Mouse (Mus musculus): ENCODE results near the gene Zcchc7.

Zcchc7 gene

GRCm38 (mm10) chr4:44755553-44756133, at the start of gene Zcchc7:
Gene Zcchc7, plus strand, starts transcription at chr4:44755877.
- no peak for DNase-seq (ENCODE audit: low spot score in 2 of 2)

DNA sequence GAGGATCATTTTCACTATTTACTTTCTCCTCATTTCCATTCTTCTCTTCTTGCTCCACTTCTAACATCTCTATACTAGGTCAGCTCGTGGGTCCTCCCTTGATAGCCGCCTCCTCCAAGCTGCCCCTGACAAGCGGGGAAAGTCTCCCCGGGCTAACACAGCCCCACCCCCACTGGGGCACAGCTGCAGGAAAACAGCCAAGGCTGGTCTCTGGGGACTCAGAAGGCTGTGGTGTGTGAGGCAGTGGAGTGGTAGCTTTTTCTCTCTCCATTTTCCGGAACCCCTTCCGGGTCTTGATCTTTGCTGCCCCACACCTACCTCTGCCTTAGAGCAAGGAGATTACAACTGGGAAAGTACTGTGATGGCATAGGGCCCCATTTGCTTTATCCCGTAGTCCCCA, 49.7 kb upstream of the Zcchc7 start:
- no peak for DNase-seq (ENCODE audit: low spot score in 2 of 2)

GRCm38 (mm10) chr4:44706865-44707264, 48.8 kb upstream of the Zcchc7 start:
- no peak for DNase-seq (ENCODE audit: low spot score in 2 of 2)

GRCm38 (mm10) chr4:44708311-44708710, 47.4 kb upstream of the Zcchc7 start:
- no peak for DNase-seq (ENCODE audit: low spot score in 2 of 2)

GRCm38 (mm10) chr4:44709091-44709695, 46.5 kb upstream of the Zcchc7 start:
- no peak for DNase-seq (ENCODE audit: low spot score in 2 of 2)

DNA sequence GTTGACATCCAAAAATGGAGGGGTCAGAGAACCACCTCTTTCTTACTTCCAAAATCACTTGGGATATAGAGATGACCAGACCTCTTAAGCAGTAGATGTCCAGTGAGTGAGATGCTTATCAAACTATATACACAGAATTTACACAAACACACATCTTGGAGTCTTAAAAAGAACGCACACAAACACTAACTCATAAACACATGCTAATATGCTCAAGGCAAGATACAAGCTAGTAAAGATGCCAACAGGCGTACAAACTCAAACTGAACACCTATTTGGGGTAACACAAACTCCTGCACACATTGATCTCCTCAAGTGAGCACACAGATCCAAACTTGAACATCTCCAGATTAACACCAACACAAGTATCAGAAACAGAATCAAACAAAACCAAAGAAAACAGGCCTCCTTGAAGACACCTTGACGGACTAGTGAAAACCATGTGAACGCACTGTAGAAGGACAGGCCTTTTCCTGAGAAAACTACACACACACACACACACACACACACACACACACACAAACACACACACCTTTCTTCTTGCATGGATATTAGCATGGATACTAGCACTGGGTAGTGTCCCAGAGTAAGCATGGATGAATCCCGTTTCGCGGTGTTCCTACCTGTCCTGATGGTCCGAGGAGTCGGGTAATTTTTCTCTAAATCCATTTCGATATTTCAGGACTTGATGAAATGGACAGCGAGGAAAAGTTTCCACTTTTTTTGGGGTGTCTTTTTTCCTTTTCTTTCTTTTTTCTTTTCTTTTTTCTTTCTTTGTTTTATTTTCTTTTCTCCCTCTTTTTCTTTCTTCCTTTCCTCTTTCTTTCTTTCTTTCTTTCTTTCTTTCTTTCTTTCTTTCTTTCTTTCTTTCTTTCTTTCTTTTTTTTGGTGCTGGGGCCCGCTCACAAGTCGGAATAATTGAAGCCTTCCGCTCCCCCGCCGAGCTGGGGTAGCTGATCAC, 45.7 kb upstream of the Zcchc7 start, which contains the start of gene Pax5:
Gene Pax5 (minus strand): TSS at position 748 of the 961 bp plus-strand sequence.
- no peak for DNase-seq (ENCODE audit: low spot score in 2 of 2)

GRCm38 (mm10) chr4:44710701-44711097, 45.0 kb upstream of the Zcchc7 start:
- DNase-seq (ENCODE audit: low spot score in 2 of 2) = no peak

DNA sequence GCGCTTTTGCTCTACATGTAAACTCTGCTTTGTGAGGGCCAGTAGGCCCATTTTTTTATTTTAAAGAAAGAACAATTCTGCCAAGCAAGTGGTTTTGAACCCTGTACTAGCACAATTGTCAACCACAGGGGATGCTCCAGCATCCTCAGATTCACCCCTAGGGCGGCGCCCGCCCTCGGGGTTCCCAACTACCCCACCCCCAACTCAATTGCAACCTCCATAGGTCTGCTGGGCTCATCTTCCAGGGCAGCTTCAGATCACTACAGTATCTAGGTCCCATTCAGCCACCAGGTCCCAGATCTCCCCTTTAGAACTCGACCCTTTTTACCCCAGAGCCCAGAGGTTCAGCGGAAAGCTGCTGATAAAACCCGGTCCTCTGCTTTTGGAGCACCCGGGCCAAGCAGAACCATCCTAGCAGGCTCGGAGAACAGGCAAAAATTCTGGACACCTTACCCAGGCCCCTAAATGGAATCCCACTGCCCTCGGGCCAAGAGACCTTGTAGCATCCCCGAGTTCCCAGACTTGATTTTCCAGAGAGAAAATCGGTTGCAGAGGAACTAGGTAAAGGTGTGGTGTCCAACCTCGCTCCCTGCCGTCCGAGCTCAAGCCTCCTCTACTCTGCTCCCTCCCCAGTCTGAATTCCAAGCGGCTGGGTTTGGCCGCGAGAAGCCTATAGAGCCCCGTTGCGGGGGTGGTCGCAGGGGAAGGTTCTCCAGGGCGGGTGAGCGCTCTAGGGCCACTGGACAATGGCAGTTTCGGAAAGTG, 44.4 kb upstream of the Zcchc7 start:
- no peak for DNase-seq (ENCODE audit: low spot score in 2 of 2)

DNA sequence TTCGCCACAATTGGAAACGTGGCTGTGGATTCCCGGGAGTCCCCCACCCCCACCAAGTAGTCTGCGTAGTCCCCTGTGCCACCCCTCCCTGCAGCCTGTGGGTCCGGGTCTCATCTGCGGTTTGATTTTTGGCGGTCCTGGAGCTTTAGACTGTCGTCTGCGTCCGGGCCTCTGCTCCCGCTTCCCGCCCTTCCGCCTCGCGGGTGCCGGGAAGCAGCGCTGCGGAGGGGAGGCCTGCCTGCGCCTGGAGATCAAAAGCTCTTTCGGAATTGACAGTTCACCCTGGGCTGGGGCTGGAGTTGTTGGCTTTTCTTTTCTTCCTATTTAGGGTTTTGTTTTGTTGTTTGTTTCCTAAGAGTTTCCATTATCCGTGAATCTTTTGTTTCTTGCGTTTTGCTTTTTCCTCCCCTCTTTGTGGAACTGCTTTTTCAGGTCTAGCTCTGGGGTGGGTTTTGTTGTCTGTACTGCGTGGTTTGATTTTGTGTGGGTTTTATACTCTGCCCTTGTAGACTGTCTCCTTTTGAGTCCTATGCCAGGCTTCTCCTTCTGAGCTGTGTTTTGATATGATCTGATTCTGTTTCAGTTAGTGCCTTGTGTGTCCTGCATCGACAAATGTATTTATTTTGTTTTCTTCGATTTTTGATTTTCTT, 43.5 kb upstream of the Zcchc7 start:
- DNase-seq (ENCODE audit: low spot score in 2 of 2) = peak in 1 of 2 experiments; percentile 23

- peak in 1 of 2 experiments; percentile 16 for DNase-seq (ENCODE audit: low spot score in 2 of 2)
Measured at GRCm38 (mm10) chr4:44712786-44713553, 42.7 kb upstream of the Zcchc7 start.

GRCm38 (mm10) chr4:44713554-44714051, 42.1 kb upstream of the Zcchc7 start:
- no peak for DNase-seq (ENCODE audit: low spot score in 2 of 2)

- no peak for DNase-seq (ENCODE audit: low spot score in 2 of 2)
Measured at GRCm38 (mm10) chr4:44714111-44714621, 41.5 kb upstream of the Zcchc7 start.

DNA sequence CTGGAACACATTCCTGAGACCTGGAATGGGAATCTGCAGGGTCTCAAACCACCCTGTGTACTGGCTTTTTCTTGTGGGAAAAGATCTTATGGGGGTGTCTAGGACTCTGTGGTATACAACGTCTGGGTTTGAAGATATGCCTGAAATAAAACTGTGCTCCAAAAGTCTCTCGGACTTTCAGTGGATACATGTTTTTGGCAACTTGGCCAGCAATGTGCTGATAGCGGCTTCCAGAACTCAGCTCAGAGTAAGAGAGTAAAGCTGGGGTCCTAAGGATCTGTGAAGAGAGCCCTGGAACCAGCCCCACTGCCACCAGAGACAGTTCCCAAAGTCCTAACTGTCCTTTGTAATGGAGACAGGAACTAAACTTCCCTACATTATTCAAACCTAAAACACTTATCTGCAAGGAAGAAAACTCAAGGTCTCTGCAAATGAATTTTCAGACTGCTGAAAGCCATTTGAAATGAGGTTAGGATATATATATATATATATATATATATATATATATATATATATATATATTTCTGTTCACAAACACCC, 40.0 kb upstream of the Zcchc7 start:
- no peak for DNase-seq (ENCODE audit: low spot score in 2 of 2)

GRCm38 (mm10) chr4:44716391-44716790, 39.3 kb upstream of the Zcchc7 start:
- no peak for DNase-seq (ENCODE audit: low spot score in 2 of 2)

- no peak for DNase-seq (ENCODE audit: low spot score in 2 of 2)
Measured at GRCm38 (mm10) chr4:44717676-44718075, 38.0 kb upstream of the Zcchc7 start.

GRCm38 (mm10) chr4:44720046-44720445, 35.6 kb upstream of the Zcchc7 start:
- DNase-seq (ENCODE audit: low spot score in 2 of 2) = no peak

DNA sequence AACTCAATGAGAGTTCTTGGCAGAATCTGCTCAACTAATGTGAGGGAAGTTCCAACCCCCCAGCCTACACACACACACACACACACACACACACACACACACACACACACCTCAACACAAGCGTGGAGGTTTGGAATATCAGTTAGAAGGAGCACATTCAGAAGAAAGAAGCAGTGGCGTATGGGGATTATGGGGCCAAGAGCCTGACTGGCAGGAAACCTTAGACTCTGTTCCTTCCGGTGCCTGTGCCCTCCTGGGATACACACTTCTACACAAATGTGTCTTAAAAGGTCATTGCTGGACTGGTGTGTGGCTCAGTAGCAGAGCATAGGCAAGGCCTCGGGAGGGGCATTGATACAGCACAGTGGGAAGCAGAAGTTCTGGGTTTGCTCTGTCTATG, 34.4 kb upstream of the Zcchc7 start:
- no peak for DNase-seq (ENCODE audit: low spot score in 2 of 2)

DNA sequence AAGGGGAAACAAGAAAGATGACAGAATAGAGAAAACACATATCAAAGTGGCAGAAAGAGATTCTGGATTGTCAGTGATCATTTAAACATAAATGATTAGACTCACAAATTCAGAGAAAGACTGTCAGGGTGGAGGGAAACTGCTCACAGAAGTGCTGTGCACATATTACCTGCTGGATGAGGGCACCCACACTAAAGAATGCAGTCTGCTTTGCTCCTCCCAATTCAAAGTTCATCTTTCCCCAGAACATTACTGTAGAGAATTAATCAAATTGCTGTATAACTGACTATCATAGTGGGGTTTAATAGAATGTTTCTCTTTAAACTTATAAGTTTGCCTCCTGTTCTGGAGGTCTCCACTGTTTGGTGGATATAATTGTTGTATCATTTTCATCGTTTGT, 15.2 kb upstream of the Zcchc7 start:
- no peak for DNase-seq (ENCODE audit: low spot score in 2 of 2)

DNA sequence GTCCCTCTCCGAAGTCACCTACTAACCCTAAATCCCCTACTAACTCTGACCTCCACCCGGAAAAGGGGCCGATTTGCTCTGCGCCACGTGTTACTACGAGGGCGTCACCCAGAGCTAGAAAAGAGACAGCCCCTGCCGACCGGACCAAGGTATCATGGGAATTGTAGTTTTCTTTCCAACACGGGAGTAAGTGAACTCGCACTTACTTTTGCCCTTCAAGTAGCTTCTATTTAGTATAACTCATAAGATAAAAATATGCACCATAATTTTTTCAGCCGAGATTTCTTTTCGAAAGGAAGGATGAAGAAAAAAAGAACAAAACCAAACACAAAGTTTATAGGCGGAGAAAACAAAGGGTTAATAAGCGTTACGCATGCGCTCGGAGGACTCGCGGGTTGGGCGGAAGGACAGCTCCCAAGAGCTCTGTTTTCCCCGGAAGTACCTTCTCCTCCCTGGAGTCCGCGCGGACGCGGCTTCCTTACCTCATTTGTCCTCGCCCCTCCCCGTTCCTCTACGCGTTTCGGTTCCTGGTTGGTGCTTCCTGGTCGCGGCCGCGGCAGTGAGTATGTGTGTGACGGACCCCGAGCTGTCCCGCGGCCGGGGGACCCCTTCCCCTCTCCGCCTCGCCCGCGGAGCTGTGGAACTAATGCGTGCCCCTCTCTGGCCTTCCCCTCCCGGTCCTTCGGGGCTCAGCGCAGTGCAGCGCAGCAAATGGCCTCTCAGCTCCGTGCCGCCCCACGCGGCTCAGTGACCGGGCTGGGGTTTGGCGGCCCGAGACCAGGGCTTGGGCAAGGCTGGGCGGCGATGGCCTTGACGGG, 666 bp downstream of the Zcchc7 start:
- DNase-seq (ENCODE audit: low spot score in 2 of 2) = peak; percentile 60 to 85

Data from cerebellum, postnatal 4 days (tissue).